Mouse (Mus musculus) heart, postnatal 0 days (tissue): ENCODE results near the gene Izumo4.

Experiments
- CTCF ChIP-seq: IDR thresholded peaks from 2 replicates; pipeline ENCODE4 v1.5.1; 2016; ENCODE audit warnings: antibody characterized with exemption, control low read depth, low read depth
- EP300 ChIP-seq: IDR thresholded peaks from 2 replicates; pipeline ENCODE4 v1.6.1; 2016; ENCODE audit warnings: antibody characterized with exemption, low read depth

DNA sequence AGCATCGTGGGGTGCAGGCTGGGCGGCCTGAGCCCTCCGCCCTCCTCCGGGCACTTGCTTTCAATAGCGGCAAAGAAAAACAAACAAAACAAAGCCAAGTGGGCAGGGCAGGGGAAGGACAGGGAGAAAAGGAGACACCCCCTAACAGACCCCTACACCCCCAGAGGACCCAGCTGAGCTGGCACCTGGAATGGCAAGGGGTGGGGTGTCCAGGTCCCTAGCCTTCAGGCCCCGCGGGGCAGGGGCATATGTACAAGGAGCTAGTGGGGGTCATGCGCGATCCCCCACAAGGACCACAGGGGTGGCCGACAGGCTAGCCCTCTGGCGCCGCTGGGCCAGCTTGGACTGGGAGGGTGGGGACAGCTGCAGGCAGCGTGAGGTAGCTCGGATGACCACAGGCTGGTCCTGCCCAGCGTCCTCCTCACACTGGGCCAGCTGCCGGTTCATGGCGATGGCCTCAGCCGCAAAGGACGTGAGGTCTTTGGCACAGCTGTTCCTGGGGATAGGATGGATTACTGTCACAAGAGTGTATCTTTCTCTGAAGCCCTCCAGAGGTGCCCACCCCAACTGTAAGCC lies 35.1 kb upstream of the Izumo4 start:
- TF ChIP-seq CTCF (no peak), EP300 (no peak)
